Mouse (Mus musculus) heart, postnatal 14 days (tissue): ENCODE results near the gene Fcgr2b. TPM values are rescaled to one million over a fixed set of nuclear protein-coding genes. Genes with fewer than 3 reads are reported as not detected.
"Not testable (repeated sequence)": the region's sequence is repeated elsewhere in the genome, so short reads cannot be mapped to it uniquely, and the experiment has no call there.

Experiments
- DNase-seq, 2 experiments: peaks; one replicate each; pipeline ENCODE4 v3.0.0; 2021 to 2022
- intact Hi-C: fragments of 180-260 bp; cut with DNase I; formaldehyde crosslinking; loops from one replicate; pipeline ENCODE4 v1.15.1; 2025
- total RNA-seq, 2 experiments: library from RNA; stranded (reverse); gene quantifications; 2 replicates each; pipeline ENCODE4 v1.2.3; 2021

Fcgr2b gene
- total RNA-seq, 2 experiments from 2014 or later: 5.2 to 6.0 TPM

GRCm38 (mm10) chr1:170981679-170982078, 5.3 kb upstream of the Fcgr2b start:
- DNase-seq, intact Hi-C loops: not testable (repeated sequence)

GRCm38 (mm10) chr1:170978601-170979000, 2.3 kb upstream of the Fcgr2b start:
- intact Hi-C loops: no loop called here
- DNase-seq: no peak

- intact Hi-C loops: no loop called here
- peak in 1 of 2 experiments; percentile 16 for DNase-seq
These were observed 591 bp downstream of the Fcgr2b start for GRCm38 (mm10) chr1:170975751-170976161.

GRCm38 (mm10) chr1:170975350-170975749, 997 bp downstream of the Fcgr2b start:
- DNase-seq, intact Hi-C loops: not testable (repeated sequence)

- no peak for DNase-seq
These were observed 1.6 kb downstream of the Fcgr2b start for GRCm38 (mm10) chr1:170974736-170975135.

GRCm38 (mm10) chr1:170974171-170974570, 2.2 kb downstream of the Fcgr2b start:
- intact Hi-C loops: no loop called here
- no peak for DNase-seq

More at GRCm38 (mm10) chr1:170974736-170975135, 1.6 kb downstream of the Fcgr2b start:
- intact Hi-C loops: no loop called here

GRCm38 (mm10) chr1:170972936-170973335, 3.4 kb downstream of the Fcgr2b start:
- intact Hi-C loops: no loop called here
- no peak for DNase-seq

- intact Hi-C loops: no loop called here
- DNase-seq: no peak
These were observed 3.9 kb downstream of the Fcgr2b start for GRCm38 (mm10) chr1:170972494-170972893.

GRCm38 (mm10) chr1:170968576-170968975, 7.8 kb downstream of the Fcgr2b start:
- intact Hi-C loops: no loop called here
- no peak for DNase-seq

GRCm38 (mm10) chr1:170967581-170967980, 8.8 kb downstream of the Fcgr2b start:
- intact Hi-C loops: no loop called here
- peak in 1 of 2 experiments; percentile 10 for DNase-seq

- intact Hi-C loops: no loop called here
- DNase-seq: no peak
These were observed 13.3 kb downstream of the Fcgr2b start for GRCm38 (mm10) chr1:170963087-170963486.

- intact Hi-C loops: no loop called here
- DNase-seq: peak in 1 of 2 experiments; percentile 1
These were observed 14.0 kb downstream of the Fcgr2b start for GRCm38 (mm10) chr1:170962301-170962700.

- DNase-seq: no peak
- intact Hi-C loops: no loop called here
These were observed 15.2 kb downstream of the Fcgr2b start for GRCm38 (mm10) chr1:170961101-170961500.

GRCm38 (mm10) chr1:170959791-170960190, 16.6 kb downstream of the Fcgr2b start:
- intact Hi-C loops: no loop called here
- no peak for DNase-seq

GRCm38 (mm10) chr1:170958225-170958624, 18.1 kb downstream of the Fcgr2b start:
- DNase-seq: no peak
- intact Hi-C loops: no loop called here

- intact Hi-C loops: no loop called here
- no peak for DNase-seq
These were observed 23.2 kb downstream of the Fcgr2b start for GRCm38 (mm10) chr1:170953192-170953591.

GRCm38 (mm10) chr1:170950772-170951171, 25.6 kb downstream of the Fcgr2b start:
- intact Hi-C loops: no loop called here
- DNase-seq: no peak

- intact Hi-C loops, DNase-seq: not testable (repeated sequence)
These were observed 31.4 kb downstream of the Fcgr2b start for GRCm38 (mm10) chr1:170944908-170945307.

GRCm38 (mm10) chr1:170944151-170944550, 32.2 kb downstream of the Fcgr2b start:
- intact Hi-C loops, DNase-seq: not testable (repeated sequence)

GRCm38 (mm10) chr1:170939255-170939654, 37.1 kb downstream of the Fcgr2b start:
- intact Hi-C loops: no loop called here
- no peak for DNase-seq

- DNase-seq: no peak
- intact Hi-C loops: no loop called here
These were observed 42.0 kb downstream of the Fcgr2b start for GRCm38 (mm10) chr1:170934383-170934782.

- no peak for DNase-seq
- intact Hi-C loops: no loop called here
These were observed 42.4 kb downstream of the Fcgr2b start for GRCm38 (mm10) chr1:170933940-170934339.

- DNase-seq: no peak
- intact Hi-C loops: no loop called here
These were observed 42.9 kb downstream of the Fcgr2b start for GRCm38 (mm10) chr1:170933386-170933920.
